Mouse (Mus musculus) thymus, adult 2 months (tissue): ENCODE data around the gene Slc2a9. TPM values are rescaled to one million over a fixed set of nuclear protein-coding genes. Genes with fewer than 3 reads are reported as not detected.

ENCODE experiments used
- DNase-seq: peaks from one replicate; pipeline ENCODE4 v3.0.0; 2021
- H3K27ac ChIP-seq: fragments of 200-500 bp; 2 replicates; pipeline ENCODE4 v1.5.1; 2012; ENCODE audit warnings: low read length, control low read depth; ENCODE audit not compliant: control insufficient read depth, insufficient read depth
- H3K27me3 ChIP-seq: fragments of 200-500 bp; 2 replicates; pipeline ENCODE4 v1.6.1; 2012; ENCODE audit warnings: mild to moderate bottlenecking, low read length, moderate library complexity, mixed read lengths; ENCODE audit not compliant: control insufficient read depth, insufficient read depth
- H3K36me3 ChIP-seq: fragments of 200-500 bp; 2 replicates; pipeline ENCODE4 v1.6.1; 2012; ENCODE audit warnings: mild to moderate bottlenecking, low read length, moderate library complexity; ENCODE audit not compliant: control insufficient read depth, insufficient read depth
- H3K4me1 ChIP-seq: fragments of 200-500 bp; replicated peaks from 2 replicates; pipeline ENCODE4 v1.6.1; 2012; ENCODE audit warnings: low read length; ENCODE audit not compliant: control insufficient read depth, insufficient read depth
- H3K4me3 ChIP-seq: fragments of 200-500 bp; 2 replicates; pipeline ENCODE4 v1.5.1; 2012; ENCODE audit warnings: mild to moderate bottlenecking, low read length, control low read depth, moderate library complexity; ENCODE audit not compliant: control insufficient read depth, insufficient read depth
- CTCF ChIP-seq: fragments of 200-500 bp; IDR thresholded peaks from 2 replicates; pipeline ENCODE4 v1.5.1; 2012; ENCODE audit warnings: mild to moderate bottlenecking, control low read depth, low read length, moderate library complexity, borderline replicate concordance; ENCODE audit not compliant: control insufficient read depth, poor library complexity, insufficient read depth; ENCODE audit errors: extremely low read depth
- POLR2A ChIP-seq: fragments of 200-500 bp; IDR thresholded peaks from 2 replicates; pipeline ENCODE4 v1.6.1; 2012; ENCODE audit warnings: mild to moderate bottlenecking, low read length, control low read depth, moderate library complexity; ENCODE audit not compliant: control insufficient read depth, poor library complexity, insufficient read depth; ENCODE audit errors: extremely low read depth
- WGBS: fragments of 180-500 bp; shearing (Covaris S2); methylation state at CpG from one replicate; pipeline ENCODE4 v1.1.7; 2018; 5-methylcytosine and 5-hydroxymethylcytosine counted together
- polyA plus RNA-seq: library from polyadenylated mRNA; depleted of rRNA; stranded (reverse); fragments of >200 nt; gene quantifications from 2 replicates; pipeline ENCODE4 v1.2.3, GENCODE M21; 2012

The Slc2a9 gene
- polyA plus RNA-seq, 1 experiment = 9.0 TPM

DNA sequence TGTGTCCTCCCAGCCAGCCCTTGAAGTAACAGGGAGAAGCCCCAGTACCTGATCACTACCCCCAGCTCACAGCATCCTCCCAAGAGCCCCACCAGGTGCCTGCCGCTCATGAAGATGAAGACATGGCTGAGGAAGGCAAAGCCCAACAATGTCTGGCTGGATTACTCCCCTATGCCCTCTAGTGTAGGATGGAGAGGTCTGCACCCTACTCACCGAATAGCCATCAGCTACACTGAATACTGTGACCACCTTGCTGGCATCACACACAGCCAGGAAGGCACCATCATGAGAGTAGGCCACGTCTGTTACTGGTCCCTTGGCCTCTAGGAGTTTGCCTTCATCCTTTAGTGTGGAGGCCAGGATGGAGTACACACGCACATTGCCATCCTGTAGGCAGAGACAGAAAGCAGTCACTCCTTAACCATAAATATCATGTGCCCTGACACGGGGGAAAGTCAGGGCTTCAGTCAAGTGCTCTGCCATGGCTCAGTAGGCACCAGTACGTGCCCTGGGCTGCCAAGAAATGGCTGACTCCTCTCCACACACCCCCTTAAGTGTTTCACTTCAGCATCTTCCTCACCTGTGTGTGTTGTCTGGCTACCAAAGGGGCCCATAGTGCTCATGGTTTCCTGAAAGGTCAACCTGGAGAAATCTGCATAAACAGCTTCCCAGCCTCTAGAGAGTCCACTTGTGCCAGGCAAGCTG, 26.9 kb upstream of the Slc2a9 start:
- Histone ChIP-seq H3K36me3 (peaks cover 79% of the 10 kb centered on the region), H3K4me3 (no peak overlapping the region), H3K27me3 (no peaks in the 10 kb centered on the region), H3K27ac (no peak overlapping the region), H3K4me1 (no peaks in the 10 kb centered on the region)
- WGBS = 89% methylated on average over 6 of the region's 6 CpGs
- TF ChIP-seq POLR2A = no peak
- no peak for TF ChIP-seq CTCF
- DNase-seq = no peak

DNA sequence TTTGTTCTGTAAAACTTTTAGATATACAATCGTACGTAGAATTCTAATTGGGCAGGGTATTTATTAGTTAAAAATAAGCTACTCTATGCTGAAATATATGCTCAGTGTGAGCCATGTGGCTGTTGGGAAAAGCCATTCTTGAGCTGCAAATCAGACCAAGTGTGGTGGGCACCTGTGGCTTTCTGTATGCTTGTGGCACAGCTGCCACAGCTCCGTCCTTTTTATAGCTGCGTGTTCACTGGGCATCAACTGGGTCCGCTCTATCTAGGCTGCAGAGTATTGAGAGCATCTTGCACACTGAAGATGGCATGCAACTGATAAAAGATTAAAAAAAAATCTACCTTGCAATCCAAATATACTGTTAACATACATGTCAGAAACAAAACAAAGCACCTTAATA, 20.0 kb upstream of the Slc2a9 start:
- WGBS = 96% methylated on average over 5 of the region's 5 CpGs
- TF ChIP-seq POLR2A (no peak), CTCF (no peak)
- H3K4me3 ChIP-seq = no peak overlapping the region
- H3K4me1 ChIP-seq = no peaks in the 10 kb centered on the region
- peaks cover 17% of the 10 kb centered on the region for H3K36me3 ChIP-seq
- no peaks in the 10 kb centered on the region for H3K27me3 ChIP-seq
- DNase-seq = no peak
- no peak overlapping the region for H3K27ac ChIP-seq

DNA sequence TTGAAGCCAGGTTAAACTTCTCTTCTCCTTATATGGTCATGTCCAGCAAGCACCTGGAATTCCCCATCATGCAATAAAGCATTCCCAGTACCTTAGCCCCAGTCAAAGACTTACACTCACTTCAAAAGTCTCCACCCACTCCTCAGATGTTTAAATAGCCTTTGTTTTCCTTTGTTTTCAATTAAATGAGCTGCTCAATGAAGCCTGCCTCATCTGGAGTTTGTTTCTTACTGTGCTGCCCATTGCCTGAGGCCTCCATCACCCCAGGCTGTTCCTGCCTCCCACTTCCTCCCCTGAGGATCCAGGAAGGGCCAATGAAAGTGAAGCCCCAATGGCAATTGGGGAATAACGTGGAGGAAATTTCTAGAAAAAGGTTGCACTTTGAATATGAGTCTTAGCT, 17.9 kb upstream of the Slc2a9 start:
- H3K27ac ChIP-seq = no peak overlapping the region
- H3K27me3 ChIP-seq = no peaks in the 10 kb centered on the region
- TF ChIP-seq POLR2A (no peak), CTCF (no peak)
- no peak overlapping the region for H3K4me3 ChIP-seq
- no peaks in the 10 kb centered on the region for H3K4me1 ChIP-seq
- WGBS = 84% methylated on average over 1 of the region's 1 CpGs
- DNase-seq = no peak
- H3K36me3 ChIP-seq = no peaks in the 10 kb centered on the region

DNA sequence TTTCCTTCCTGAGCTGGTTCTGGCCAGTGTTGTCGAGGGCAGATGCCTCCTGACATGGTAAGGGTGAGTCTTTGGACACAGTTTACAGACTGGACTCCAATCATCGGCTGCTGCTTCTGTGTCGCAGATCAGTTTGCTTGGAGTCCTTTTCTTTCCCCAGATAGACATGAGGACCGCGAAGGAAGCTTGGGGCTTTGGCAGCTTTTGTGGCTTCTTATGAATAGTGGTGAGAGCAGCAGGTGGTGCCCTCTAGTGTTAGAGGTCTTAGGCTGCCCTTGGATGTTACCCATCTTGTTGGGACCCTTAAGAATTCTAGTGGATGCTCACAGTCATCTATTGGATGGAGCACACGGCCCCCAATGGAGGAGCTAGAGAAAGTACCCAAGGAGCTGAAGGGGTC, 13.3 kb upstream of the Slc2a9 start:
- WGBS = 11% methylated on average over 6 of the region's 6 CpGs
- Histone ChIP-seq H3K4me1 (no peaks in the 10 kb centered on the region), H3K36me3 (no peaks in the 10 kb centered on the region), H3K27ac (no peak overlapping the region), H3K4me3 (no peak overlapping the region), H3K27me3 (no peaks in the 10 kb centered on the region)
- TF ChIP-seq CTCF = no peak
- no peak for TF ChIP-seq POLR2A
- peak; percentile 27 for DNase-seq

DNA sequence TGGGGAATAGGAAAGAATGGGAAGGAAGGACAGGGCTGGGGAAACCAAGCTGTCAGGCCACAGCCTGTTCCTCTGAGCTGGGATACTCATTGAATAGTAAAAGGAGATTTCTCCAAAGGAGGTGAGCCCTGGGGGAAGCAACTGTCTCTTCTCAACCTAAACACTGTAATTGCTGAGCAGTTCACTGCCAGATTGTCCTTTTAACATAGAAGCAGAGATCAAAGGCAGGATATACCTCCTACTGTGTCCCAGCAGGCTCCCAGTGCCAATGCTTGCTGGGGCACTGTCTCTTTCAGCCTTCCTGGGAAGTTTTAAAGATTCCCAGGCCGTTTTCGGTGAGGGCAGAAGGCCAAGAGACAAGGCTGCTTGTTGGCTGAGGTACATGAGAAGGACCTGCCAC, 10.0 kb upstream of the Slc2a9 start:
- no peaks in the 10 kb centered on the region for H3K4me1 ChIP-seq
- no peak for DNase-seq
- no peak for TF ChIP-seq CTCF
- no peak for TF ChIP-seq POLR2A
- no peaks in the 10 kb centered on the region for H3K36me3 ChIP-seq
- no peak overlapping the region for H3K27ac ChIP-seq
- H3K4me3 ChIP-seq = no peak overlapping the region
- 48% methylated on average over 2 of the region's 2 CpGs for WGBS
- no peaks in the 10 kb centered on the region for H3K27me3 ChIP-seq

DNA sequence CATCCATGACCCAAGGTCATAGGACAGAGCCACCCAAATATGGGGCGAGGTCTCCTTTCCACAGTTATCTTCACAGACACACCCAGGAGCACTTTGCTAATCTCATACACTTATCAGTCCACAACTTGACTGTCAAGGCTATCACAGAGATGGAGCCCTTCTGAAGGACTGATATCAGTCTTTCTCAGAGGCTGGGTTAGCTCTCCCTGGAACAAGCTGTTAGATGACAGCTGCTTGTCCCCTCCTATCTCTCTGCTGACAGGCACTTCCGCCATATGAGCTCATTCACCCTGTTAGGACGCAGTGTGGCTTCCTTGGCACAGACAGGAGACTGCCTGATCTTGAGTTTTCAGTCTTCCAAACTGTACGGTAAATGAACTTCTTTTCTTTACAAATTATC, 6.6 kb upstream of the Slc2a9 start:
- DNase-seq = no peak
- WGBS = 95% methylated on average over 4 of the region's 4 CpGs
- H3K27ac ChIP-seq = no peak overlapping the region
- H3K4me3 ChIP-seq = no peak overlapping the region
- H3K27me3 ChIP-seq = no peaks in the 10 kb centered on the region
- H3K36me3 ChIP-seq = no peaks in the 10 kb centered on the region
- H3K4me1 ChIP-seq = no peaks in the 10 kb centered on the region
- TF ChIP-seq POLR2A (no peak), CTCF (no peak)

DNA sequence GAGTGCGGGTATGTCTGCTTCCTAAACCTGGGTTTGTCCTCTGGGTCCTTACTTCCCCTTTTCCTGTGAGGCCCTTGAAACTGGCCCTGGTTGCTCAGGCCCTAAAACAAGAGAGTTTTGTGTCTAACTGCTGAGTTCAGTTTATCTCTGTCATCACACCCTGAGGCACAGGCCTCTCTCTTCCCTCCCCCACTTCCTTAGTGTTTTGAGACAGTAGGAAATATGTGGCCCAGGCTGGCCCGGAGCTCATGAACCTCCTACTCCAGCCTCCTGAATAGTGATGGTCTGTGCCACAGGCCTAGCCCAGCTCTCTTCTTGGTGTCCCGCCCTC, 2.5 kb upstream of the Slc2a9 start:
- Histone ChIP-seq H3K36me3 (no peaks in the 10 kb centered on the region), H3K4me1 (no peaks in the 10 kb centered on the region), H3K27me3 (no peaks in the 10 kb centered on the region), H3K27ac (no peak overlapping the region), H3K4me3 (no peak overlapping the region)
- no peak for DNase-seq
- TF ChIP-seq POLR2A = no peak
- no peak for TF ChIP-seq CTCF
- WGBS = 37% methylated on average over 3 of the region's 3 CpGs
